ENCODE assay signal across 35 mouse cellular contexts in genomic region chr14:86437383-86437782, GRCm38 (mm10).
"Had no signal": no experiment of that assay in that cellular context is flagged by ENCODE, and none has a peak within 500 bp of the region (broad histone marks: within the 10 kb centered on the region; RNA-seq: fewer than 3 reads in every experiment).

No protein-coding gene starts in this region.

- DNase-seq: heart, adult 2 months; heart, postnatal 10 days; heart, postnatal 14 days; heart, postnatal 36 days; heart, postnatal 4 days; kidney, adult 11 months; kidney, adult 18-20 months; kidney, adult 2 months; kidney, adult 8-10 months; kidney, adult 9 months; kidney, postnatal 10 days; kidney, postnatal 14 days; kidney, postnatal 25 days; kidney, postnatal 36 days; kidney, postnatal 4 days; layer of hippocampus, adult 9-11 months had no signal

- H3K4me1 ChIP-seq: heart, embryonic 10.5 days; heart, embryonic 12.5 days; heart, embryonic 15.5 days; hindbrain, embryonic 10.5 days; hindbrain, embryonic 12.5 days; hindbrain, embryonic 13.5 days; hindbrain, embryonic 15.5 days; intestine, embryonic 15.5 days; kidney, embryonic 15.5 days had no signal

- H3K27ac ChIP-seq: heart, adult 2 months; heart, embryonic 10.5 days; heart, embryonic 13.5 days; heart, embryonic 15.5 days; hindbrain, embryonic 10.5 days; hindbrain, embryonic 12.5 days; hindbrain, embryonic 13.5 days; hindbrain, embryonic 14.5 days; hindbrain, embryonic 15.5 days; hindbrain, postnatal 0 days; intestine, embryonic 15.5 days; kidney, embryonic 15.5 days; kidney, postnatal 0 days; layer of hippocampus, adult 2 months had no signal

- H3K36me3 ChIP-seq: heart, embryonic 10.5 days; heart, embryonic 12.5 days; heart, embryonic 13.5 days; heart, embryonic 15.5 days; hindbrain, embryonic 10.5 days; hindbrain, embryonic 12.5 days; hindbrain, embryonic 13.5 days; hindbrain, embryonic 15.5 days; intestine, embryonic 15.5 days; kidney, embryonic 15.5 days had no signal

- ATAC-seq: hindbrain, embryonic 16.5 days; hindbrain, postnatal 0 days; inflammation-experienced regulatory T-cells, adult 6 months; intestine, embryonic 15.5 days; intestine, embryonic 16.5 days; intestine, postnatal 0 days had no signal

- H3K4me2 ChIP-seq: heart, embryonic 11.5 days; heart, embryonic 12.5 days; heart, embryonic 13.5 days; heart, embryonic 15.5 days; hindbrain, embryonic 12.5 days; hindbrain, embryonic 13.5 days; hindbrain, embryonic 14.5 days; hindbrain, embryonic 15.5 days; intestine, embryonic 15.5 days; kidney, embryonic 15.5 days had no signal

- H3K9me3 ChIP-seq: heart, embryonic 10.5 days; heart, embryonic 13.5 days; heart, embryonic 15.5 days; hindbrain, embryonic 10.5 days; hindbrain, embryonic 12.5 days; hindbrain, embryonic 13.5 days; hindbrain, embryonic 15.5 days; intestine, embryonic 15.5 days; kidney, embryonic 15.5 days had no signal

- H3K27me3 ChIP-seq: heart, embryonic 12.5 days; heart, embryonic 13.5 days; heart, embryonic 15.5 days; hindbrain, embryonic 12.5 days; hindbrain, embryonic 13.5 days; hindbrain, embryonic 15.5 days; intestine, embryonic 15.5 days; kidney, embryonic 15.5 days had no signal

- H3K9ac ChIP-seq: heart, embryonic 12.5 days; heart, embryonic 13.5 days; heart, embryonic 15.5 days; hindbrain, embryonic 12.5 days; hindbrain, embryonic 13.5 days; hindbrain, embryonic 14.5 days; hindbrain, embryonic 15.5 days; intestine, embryonic 15.5 days; kidney, embryonic 15.5 days had no signal

- H3K4me3 ChIP-seq: heart, adult 2 months; heart, embryonic 10.5 days; heart, embryonic 12.5 days; heart, embryonic 13.5 days; heart, embryonic 15.5 days; hindbrain, embryonic 10.5 days; hindbrain, embryonic 12.5 days; hindbrain, embryonic 13.5 days; hindbrain, embryonic 15.5 days; intestine, embryonic 15.5 days; kidney, embryonic 15.5 days; layer of hippocampus, adult 2 months had no signal
